Mouse (Mus musculus) spleen, postnatal 36 days (tissue): ENCODE data around the gene Cenpp.

Experiments
- DNase-seq, 2 experiments: peaks; one replicate each; pipeline ENCODE4 v3.0.0; 2022; ENCODE audit warnings: low spot score in 2 of 2, mixed read lengths in 1 of 2

The Cenpp gene

GRCm38 (mm10) chr13:49652481-49653179 is at the start of gene Cenpp, which contains the start of gene Nol8:
TSS of gene Cenpp (minus strand) at chr13:49652785.
TSS of gene Nol8 (plus strand) at chr13:49653078.
- DNase-seq: peak; percentile 99

GRCm38 (mm10) chr13:49691056-49691455 is 38.5 kb upstream of the Cenpp start:
- no peak for DNase-seq

- no peak for DNase-seq
Observed at GRCm38 (mm10) chr13:49684266-49684665, 31.7 kb upstream of the Cenpp start.

GRCm38 (mm10) chr13:49682233-49682846 is 29.8 kb upstream of the Cenpp start:
- DNase-seq: no peak

- DNase-seq: peak; percentile 97 to 98
Observed at GRCm38 (mm10) chr13:49681351-49682232, 29.0 kb upstream of the Cenpp start, which contains the start of gene Iars. TSS of gene Iars (plus strand) at chr13:49682100.

GRCm38 (mm10) chr13:49677793-49678192 is 25.2 kb upstream of the Cenpp start:
- DNase-seq: no peak

GRCm38 (mm10) chr13:49653180-49653541 is 576 bp upstream of the Cenpp start:
- DNase-seq: no peak

GRCm38 (mm10) chr13:49651781-49652351 is 719 bp downstream of the Cenpp start:
- no peak for DNase-seq

GRCm38 (mm10) chr13:49651136-49651535 is 1.4 kb downstream of the Cenpp start:
- DNase-seq: no peak

GRCm38 (mm10) chr13:49646019-49646418 is 6.6 kb downstream of the Cenpp start:
- DNase-seq: no peak

- no peak for DNase-seq
Observed at GRCm38 (mm10) chr13:49644731-49645529, 7.7 kb downstream of the Cenpp start.

GRCm38 (mm10) chr13:49643669-49644362 is 8.8 kb downstream of the Cenpp start:
- DNase-seq: no peak

GRCm38 (mm10) chr13:49642650-49643049 is 9.9 kb downstream of the Cenpp start:
- DNase-seq: no peak

- DNase-seq: no peak
Observed at GRCm38 (mm10) chr13:49639965-49640364, 12.6 kb downstream of the Cenpp start.

- DNase-seq: no peak
Observed at GRCm38 (mm10) chr13:49629076-49629475, 23.5 kb downstream of the Cenpp start.

- DNase-seq: no peak
Observed at GRCm38 (mm10) chr13:49628167-49628566, 24.4 kb downstream of the Cenpp start.

GRCm38 (mm10) chr13:49623216-49623615 is 29.4 kb downstream of the Cenpp start:
- no peak for DNase-seq

GRCm38 (mm10) chr13:49618365-49618764 is 34.2 kb downstream of the Cenpp start:
- peak in 1 of 2 experiments; percentile 2 for DNase-seq

GRCm38 (mm10) chr13:49617021-49617420 is 35.6 kb downstream of the Cenpp start:
- peak in 1 of 2 experiments; percentile 10 for DNase-seq

- no peak for DNase-seq
Observed at GRCm38 (mm10) chr13:49608589-49609322, 43.8 kb downstream of the Cenpp start.
